In the genomic region with DNA sequence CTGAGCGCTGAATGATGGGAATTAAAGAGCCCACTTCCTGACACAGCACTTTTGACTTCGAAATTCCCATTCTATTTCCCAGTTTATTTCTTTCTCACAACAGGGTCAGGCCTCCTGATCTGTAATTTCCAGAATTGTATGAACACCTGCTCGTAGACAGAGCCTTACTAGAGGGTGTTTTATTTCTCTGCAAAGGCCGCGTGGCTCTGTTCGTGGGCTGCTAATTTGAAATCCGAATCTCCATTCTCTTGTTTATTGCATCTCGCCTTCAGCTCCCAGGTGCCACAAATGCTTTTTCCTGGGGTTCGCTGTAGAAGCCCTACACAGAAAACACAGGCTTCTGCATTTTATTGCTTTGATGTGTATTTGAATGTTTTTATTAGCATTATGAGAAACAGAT, we compare ENCODE assay signal across 25 mouse cellular contexts.
DNase-seq lines count a peak whose midpoint lies in the region; ATAC-seq lines count a peak whose summit lies in the region.
"Had no signal": no experiment of that assay in that cellular context is flagged by ENCODE, and none has a peak within 500 bp of the region (broad histone marks: within the 10 kb centered on the region; RNA-seq: fewer than 3 reads in every experiment).

No protein-coding gene starts in this region.

- no peaks in the 10 kb centered on the region for H3K27me3 ChIP-seq in neural tube, embryonic 13.5 days
- H3K27me3 ChIP-seq in limb, embryonic 10.5 days (ENCODE audit: low read depth, poor library complexity, severe bottlenecking): no peaks in the 10 kb centered on the region
- no peaks in the 10 kb centered on the region for H3K27me3 ChIP-seq in limb, embryonic 13.5 days
- H3K27me3 ChIP-seq in kidney, embryonic 16.5 days (ENCODE audit: insufficient read depth, low read length): no peaks in the 10 kb centered on the region
- H3K27me3 ChIP-seq: heart, embryonic 13.5 days had no signal

- H3K36me3 ChIP-seq in neural tube, embryonic 13.5 days: peaks cover 74% of the 10 kb centered on the region
- peaks cover 77% of the 10 kb centered on the region for H3K36me3 ChIP-seq in limb, embryonic 10.5 days
- H3K36me3 ChIP-seq in limb, embryonic 13.5 days: peaks cover 59% of the 10 kb centered on the region
- peaks cover 41% of the 10 kb centered on the region for H3K36me3 ChIP-seq in kidney, embryonic 16.5 days (ENCODE audit: insufficient read depth, low read length)

- H3K9ac ChIP-seq in neural tube, embryonic 13.5 days: no peak overlapping the region
- no peak overlapping the region for H3K9ac ChIP-seq in limb, embryonic 13.5 days
- H3K9ac ChIP-seq in kidney, embryonic 16.5 days (replicated peaks; ENCODE audit: low read length): no peak overlapping the region
- H3K9ac ChIP-seq: heart, embryonic 13.5 days; hindbrain, embryonic 14.5 days had no signal

- no peak overlapping the region for H3K4me2 ChIP-seq in neural tube, embryonic 13.5 days
- H3K4me2 ChIP-seq in limb, embryonic 13.5 days (replicated peaks): no peak overlapping the region
- no peak overlapping the region for H3K4me2 ChIP-seq in kidney, embryonic 16.5 days (replicated peaks; ENCODE audit: low read depth, low read length)
- H3K4me2 ChIP-seq: heart, embryonic 13.5 days; hindbrain, embryonic 14.5 days had no signal

- peaks cover 11% of the 10 kb centered on the region for H3K4me1 ChIP-seq in neural tube, embryonic 13.5 days (replicated peaks)
- peaks cover 31% of the 10 kb centered on the region for H3K4me1 ChIP-seq in limb, embryonic 10.5 days
- H3K4me1 ChIP-seq in limb, embryonic 13.5 days: peaks cover 34% of the 10 kb centered on the region
- no peaks in the 10 kb centered on the region for H3K4me1 ChIP-seq in kidney, embryonic 16.5 days (ENCODE audit: insufficient read depth, low read length)

- 47% methylated on average over 9 of the region's 9 CpGs for WGBS in neural tube, embryonic 13.5 days
- WGBS in limb, embryonic 10.5 days: 58% methylated on average over 9 of the region's 9 CpGs
- 20% methylated on average over 9 of the region's 9 CpGs for WGBS in limb, embryonic 13.5 days
- 51% methylated on average over 9 of the region's 9 CpGs for WGBS in kidney, embryonic 16.5 days

- ATAC-seq in neural tube, embryonic 13.5 days (ENCODE audit: low read depth): no peak
- ATAC-seq in limb, embryonic 13.5 days (ENCODE audit: low FRiP score, low read depth): peak; percentile 12; the same call in 1 of the 2 replicates
- no peak for ATAC-seq in kidney, embryonic 16.5 days (ENCODE audit: low FRiP score, low TSS enrichment)
- ATAC-seq: activated CD4-positive, CD25-positive, alpha-beta regulatory T cell, adult 4 months; CD4-positive, CD25-positive, alpha-beta regulatory T cell, adult 4 months; forebrain, embryonic 14.5 days; hindbrain, postnatal 0 days; inflammation-experienced regulatory T-cells, adult 6 months had no signal

- no peak for DNase-seq in neural tube, embryonic 10.5 days (ENCODE audit: extremely low spot score, low spot score)
- peak; percentile 33 for DNase-seq in limb, embryonic 10.5 days (ENCODE audit: low spot score)
- no peak for DNase-seq in layer of hippocampus, postnatal 14 days (ENCODE audit: low spot score in 2 of 2)
- DNase-seq: adrenal gland, adult 2 months; adrenal gland, postnatal 14 days; cerebellum, adult 11-12 months; cerebellum, adult 8-10 months; cerebellum, postnatal 14 days; gastrocnemius, postnatal 10 days; gastrocnemius, postnatal 36 days; heart, adult 2 months; heart, postnatal 14 days; heart, postnatal 4 days had no signal

- no peak overlapping the region for H3K4me3 ChIP-seq in neural tube, embryonic 13.5 days
- no peak overlapping the region for H3K4me3 ChIP-seq in limb, embryonic 10.5 days
- no peak overlapping the region for H3K4me3 ChIP-seq in limb, embryonic 13.5 days
- no peak overlapping the region for H3K4me3 ChIP-seq in kidney, embryonic 16.5 days (ENCODE audit: low read length)
- H3K4me3 ChIP-seq: forebrain, embryonic 10.5 days; heart, adult 2 months; heart, embryonic 10.5 days; heart, embryonic 13.5 days had no signal

- peaks cover 3% of the 10 kb centered on the region for H3K9me3 ChIP-seq in neural tube, embryonic 13.5 days
- no peaks in the 10 kb centered on the region for H3K9me3 ChIP-seq in limb, embryonic 10.5 days (replicated peaks)
- peaks cover 9% of the 10 kb centered on the region; the same call in 1 of the 2 replicates for H3K9me3 ChIP-seq in limb, embryonic 13.5 days
- peaks cover 20% of the 10 kb centered on the region; the same call in 1 of the 2 replicates for H3K9me3 ChIP-seq in kidney, embryonic 16.5 days (ENCODE audit: low read length)
- H3K9me3 ChIP-seq: heart, embryonic 10.5 days had no signal

- H3K27ac ChIP-seq in neural tube, embryonic 13.5 days (replicated peaks): 0 out of 2 replicates have a peak overlapping the region, but pooled peaks have one; percentile 5
- no peak overlapping the region for H3K27ac ChIP-seq in limb, embryonic 10.5 days
- no peak overlapping the region for H3K27ac ChIP-seq in limb, embryonic 13.5 days
- no peak overlapping the region for H3K27ac ChIP-seq in kidney, embryonic 16.5 days (ENCODE audit: low read length)
- H3K27ac ChIP-seq: forebrain, embryonic 10.5 days; heart, adult 2 months; heart, embryonic 10.5 days; heart, embryonic 13.5 days; hindbrain, embryonic 14.5 days; hindbrain, postnatal 0 days had no signal
